Mouse (Mus musculus): ENCODE data around the gene Ttc30b.
"Not testable (repeated sequence)": the region's sequence is repeated elsewhere in the genome, so short reads cannot be mapped to it uniquely, and the experiment has no call there.

Ttc30b gene

GRCm38 (mm10) chr2:75950685-75951084 lies 12.3 kb upstream of the Ttc30b start:
- no peak for DNase-seq (ENCODE audit: low spot score in 2 of 2)

GRCm38 (mm10) chr2:75937520-75938116 lies 767 bp downstream of the Ttc30b start:
- DNase-seq (ENCODE audit: low spot score in 2 of 2): not testable (repeated sequence)

GRCm38 (mm10) chr2:75936685-75937084 lies 1.7 kb downstream of the Ttc30b start:
- DNase-seq (ENCODE audit: low spot score in 2 of 2): not testable (repeated sequence)

- DNase-seq (ENCODE audit: low spot score in 2 of 2): no peak
Measured at GRCm38 (mm10) chr2:75933541-75933940, 4.8 kb downstream of the Ttc30b start.

- no peak for DNase-seq (ENCODE audit: low spot score in 2 of 2)
Measured at GRCm38 (mm10) chr2:75930941-75931340, 7.4 kb downstream of the Ttc30b start.

GRCm38 (mm10) chr2:75929786-75930444 lies 8.5 kb downstream of the Ttc30b start:
- no peak for DNase-seq (ENCODE audit: low spot score in 2 of 2)

GRCm38 (mm10) chr2:75929141-75929540 lies 9.2 kb downstream of the Ttc30b start:
- DNase-seq (ENCODE audit: low spot score in 2 of 2): no peak

- DNase-seq (ENCODE audit: low spot score in 2 of 2): no peak
Measured at GRCm38 (mm10) chr2:75928011-75928410, 10.4 kb downstream of the Ttc30b start.

- no peak for DNase-seq (ENCODE audit: low spot score in 2 of 2)
Measured at GRCm38 (mm10) chr2:75926061-75926460, 12.3 kb downstream of the Ttc30b start.

- no peak for DNase-seq (ENCODE audit: low spot score in 2 of 2)
Measured at GRCm38 (mm10) chr2:75923807-75924340, 14.5 kb downstream of the Ttc30b start.

GRCm38 (mm10) chr2:75915040-75915439 lies 23.3 kb downstream of the Ttc30b start:
- no peak for DNase-seq (ENCODE audit: low spot score in 2 of 2)

- DNase-seq (ENCODE audit: low spot score in 2 of 2): no peak
Measured at GRCm38 (mm10) chr2:75907142-75907541, 31.2 kb downstream of the Ttc30b start.

- no peak for DNase-seq (ENCODE audit: low spot score in 2 of 2)
Measured at GRCm38 (mm10) chr2:75901869-75902268, 36.5 kb downstream of the Ttc30b start.

- no peak for DNase-seq (ENCODE audit: low spot score in 2 of 2)
Measured at GRCm38 (mm10) chr2:75900281-75900680, 38.1 kb downstream of the Ttc30b start.

GRCm38 (mm10) chr2:75895711-75896110 lies 42.7 kb downstream of the Ttc30b start:
- DNase-seq (ENCODE audit: low spot score in 2 of 2): no peak

GRCm38 (mm10) chr2:75891981-75892380 lies 46.4 kb downstream of the Ttc30b start:
- DNase-seq (ENCODE audit: low spot score in 2 of 2): no peak

Data from frontal cortex, postnatal 25 days (tissue).